Mouse (Mus musculus) spleen, adult 2 months (tissue): ENCODE measurements around the gene Cenps.

Source experiments
- CTCF ChIP-seq: fragments of 200-500 bp; IDR thresholded peaks from 2 replicates; pipeline ENCODE4 v1.5.1; 2011; ENCODE audit warnings: mild to moderate bottlenecking, inconsistent platforms; ENCODE audit not compliant: insufficient read depth, insufficient read length, insufficient replicate concordance; ENCODE audit errors: extremely low read depth
- POLR2A ChIP-seq: fragments of 200-500 bp; IDR thresholded peaks from 2 replicates; pipeline ENCODE4 v1.6.1; 2011; ENCODE audit warnings: low read depth, low read length, inconsistent platforms

- TF ChIP-seq CTCF (no peak), POLR2A (no peak)
These were observed 14.0 kb downstream of the Cenps start for GRCm38 (mm10) chr4:149123432-149123831.
